Mouse (Mus musculus) 3134 (cell line): ENCODE measurements around the gene Esyt1.

Experiments used
- DNase-seq: peaks from one replicate; pipeline ENCODE4 v3.0.0-alpha.2; 2011; ENCODE audit warnings: low spot score; ENCODE audit not compliant: insufficient read length; ENCODE audit errors: extremely low read depth

Esyt1 gene

GRCm38 (mm10) chr10:128489785-128490184, 35.9 kb downstream of the Esyt1 start:
- no peak for DNase-seq

- DNase-seq = no peak
Observed at GRCm38 (mm10) chr10:128489380-128489779, 36.3 kb downstream of the Esyt1 start.

GRCm38 (mm10) chr10:128488776-128489175, 36.9 kb downstream of the Esyt1 start:
- no peak for DNase-seq

GRCm38 (mm10) chr10:128487861-128488712, 37.6 kb downstream of the Esyt1 start:
- no peak for DNase-seq

GRCm38 (mm10) chr10:128486370-128486769, 39.3 kb downstream of the Esyt1 start:
- DNase-seq = no peak

GRCm38 (mm10) chr10:128474366-128474765, 51.3 kb downstream of the Esyt1 start:
- DNase-seq = no peak

GRCm38 (mm10) chr10:128460270-128460630, 65.4 kb downstream of the Esyt1 start:
- DNase-seq = no peak
